Mouse (Mus musculus) hindbrain, postnatal 0 days (tissue): ENCODE measurements around the gene Trmt61a. TPM values are rescaled to one million over a fixed set of nuclear protein-coding genes. Genes with fewer than 3 reads are reported as not detected.

ENCODE experiments used
- ATAC-seq: fragments of 200-750 bp; cut with Nextera tagmentation; 2 replicates; pipeline ENCODE4 v1.8.0; 2017; ENCODE audit warnings: mild to moderate bottlenecking, moderate TSS enrichment, moderate library complexity
- DNase-seq: peaks from one replicate; pipeline ENCODE4 v3.0.0-alpha.2; 2015; ENCODE audit warnings: low spot score
- H3K27ac ChIP-seq: fragments of 300-500 bp; sonication (generic); 2 replicates; pipeline ENCODE4 v1.5.1; 2014; ENCODE audit warnings: mild to moderate bottlenecking
- H3K27me3 ChIP-seq: fragments of 300-500 bp; sonication (generic); 2 replicates; pipeline ENCODE4 v1.6.1; 2014; ENCODE audit warnings: low read length, mixed read lengths; ENCODE audit not compliant: insufficient read depth
- H3K36me3 ChIP-seq: fragments of 300-500 bp; sonication (generic); 2 replicates; pipeline ENCODE4 v1.6.1; 2014; ENCODE audit warnings: low read length, mixed read lengths; ENCODE audit not compliant: insufficient read depth
- H3K4me1 ChIP-seq: fragments of 300-500 bp; sonication (generic); 2 replicates; pipeline ENCODE4 v1.6.1; 2014; ENCODE audit warnings: antibody characterized with exemption, low read length, mixed read lengths; ENCODE audit not compliant: insufficient read depth
- H3K4me2 ChIP-seq: fragments of 300-500 bp; sonication (generic); 2 replicates; pipeline ENCODE4 v1.6.1; 2014; ENCODE audit warnings: low read depth, mild to moderate bottlenecking, low read length, moderate library complexity, mixed read lengths
- H3K4me3 ChIP-seq: fragments of 300-500 bp; sonication (generic); 2 replicates; pipeline ENCODE4 v1.5.1; 2014; ENCODE audit warnings: low read length
- H3K9ac ChIP-seq: fragments of 300-500 bp; sonication (generic); replicated peaks from 2 replicates; pipeline ENCODE4 v1.6.1; 2014; ENCODE audit warnings: mild to moderate bottlenecking, low read length, moderate library complexity, mixed read lengths
- H3K9me3 ChIP-seq: fragments of 300-500 bp; sonication (generic); 2 replicates; pipeline ENCODE4 v1.6.1; 2016; ENCODE audit warnings: low read length, mixed read lengths
- CTCF ChIP-seq: IDR thresholded peaks from 2 replicates; pipeline ENCODE4 v1.5.1; 2016; ENCODE audit warnings: antibody characterized with exemption, control low read depth, low read depth
- WGBS: fragments of 180-500 bp; shearing (Covaris S2); extraction: QIAGEN DNeasy Blood & Tissue Kit; methylation state at CpG from one replicate; pipeline ENCODE4 v1.1.7; 2014; 5-methylcytosine and 5-hydroxymethylcytosine counted together
- polyA plus RNA-seq: library from polyadenylated mRNA; unstranded; fragments of >200 nt; fragmentation: Nextera tagmentation; extraction: Ambion mirVana; gene quantifications from 2 replicates; pipeline ENCODE4 v1.2.1, GENCODE M21; 2015
- total RNA-seq: library from RNA; depleted of rRNA; stranded (reverse); fragments of >200 nt; gene quantifications from 2 replicates; pipeline ENCODE4 v1.2.3, GENCODE M21; 2014; rRNA removed

The Trmt61a gene
- total and polyA plus RNA-seq, 2 experiments from 2014 or later, result 9.2 to 29.7 TPM

GRCm38 (mm10) chr12:111731822-111732807, 54.2 kb downstream of the Trmt61a start:
- 32% methylated on average over 30 of the region's 30 CpGs for WGBS
- 0 out of 2 replicates have a peak, but pooled peaks cover 3% of the 10 kb centered on the region for H3K4me1 ChIP-seq
- DNase-seq (peak; percentile 97), ATAC-seq (peak; percentile 91)
- no peaks in the 10 kb centered on the region for H3K27me3 ChIP-seq
- H3K9ac ChIP-seq, result 0 out of 2 replicates have a peak overlapping the region, but pooled peaks have one; percentile 21
- peaks cover 7% of the 10 kb centered on the region; the same call in 1 of the 2 replicates for H3K36me3 ChIP-seq
- no peaks in the 10 kb centered on the region for H3K9me3 ChIP-seq
- H3K4me3 ChIP-seq, result no peak overlapping the region
- peak overlapping the region; percentile 26 for H3K4me2 ChIP-seq
- TF ChIP-seq CTCF, result peak; percentile 99
- peak overlapping the region; percentile 43 for H3K27ac ChIP-seq

DNA sequence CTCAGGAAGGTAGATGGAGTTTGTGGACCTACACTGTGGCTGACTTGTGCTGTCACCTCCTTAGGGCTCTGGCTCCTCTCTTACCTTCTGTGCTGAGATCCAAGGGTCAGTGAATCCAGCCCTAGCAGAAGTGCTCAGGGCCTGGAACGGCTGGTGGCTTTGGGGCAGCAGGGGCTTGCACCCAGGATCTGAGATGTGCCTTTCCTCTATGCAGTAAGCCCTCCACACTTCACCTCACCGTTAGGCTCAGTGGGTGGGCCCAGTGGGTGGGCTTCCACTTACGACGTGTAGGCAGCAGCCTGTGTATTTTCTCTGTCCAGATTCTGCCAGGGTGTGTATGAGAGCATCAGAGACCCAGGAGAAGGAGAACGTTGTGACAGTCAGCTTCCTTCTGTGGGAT, 55.0 kb downstream of the Trmt61a start:
- Histone ChIP-seq H3K27ac (peak overlapping the region; percentile 43; the same call in 1 of the 2 replicates), H3K9ac (no peak overlapping the region), H3K27me3 (no peaks in the 10 kb centered on the region), H3K4me2 (peak overlapping the region; percentile 26), H3K36me3 (peaks cover 7% of the 10 kb centered on the region; the same call in 1 of the 2 replicates), H3K4me3 (no peak overlapping the region), H3K9me3 (no peaks in the 10 kb centered on the region), H3K4me1 (0 out of 2 replicates have a peak, but pooled peaks cover 3% of the 10 kb centered on the region)
- WGBS, result 49% methylated on average over 5 of the region's 5 CpGs
- TF ChIP-seq CTCF, result no peak
- no peak for ATAC-seq
- DNase-seq, result no peak

Other genes starting within 250 kb of the Trmt61a start
- 0.14 and 1.4 TPM in 2 replicates for gene Tnfaip2, start 235.6 kb upstream of the Trmt61a start, total RNA-seq
- gene Tnfaip2, start 235.6 kb upstream of the Trmt61a start, polyA plus RNA-seq, result 0.99 and 1.7 TPM in 2 replicates
- gene Gm266, start 192.3 kb upstream of the Trmt61a start, total RNA-seq, result 11.5 and 22.1 TPM in 2 replicates
- 11.8 TPM in 2 replicates for gene Gm266, start 192.3 kb upstream of the Trmt61a start, polyA plus RNA-seq
- 197 and 343 TPM in 2 replicates for gene Eif5, start 140.1 kb upstream of the Trmt61a start, total RNA-seq
- gene Eif5, start 140.1 kb upstream of the Trmt61a start, polyA plus RNA-seq, result 576 and 621 TPM in 2 replicates
- gene Mark3, start 103.6 kb upstream of the Trmt61a start, total RNA-seq, result 116 and 128 TPM in 2 replicates
- 38.4 and 41.0 TPM in 2 replicates for gene Mark3, start 103.6 kb upstream of the Trmt61a start, polyA plus RNA-seq
- 3,255 and 3,584 TPM in 2 replicates for gene Ckb, start 5.8 kb upstream of the Trmt61a start, total RNA-seq
- 2,405 and 2,624 TPM in 2 replicates for gene Ckb, start 5.8 kb upstream of the Trmt61a start, polyA plus RNA-seq
- gene Bag5, start 35.2 kb downstream of the Trmt61a start, total RNA-seq, result 21.1 and 22.7 TPM in 2 replicates
- gene Bag5, start 35.2 kb downstream of the Trmt61a start, polyA plus RNA-seq, result 60.1 and 64.3 TPM in 2 replicates
- 23.6 and 28.1 TPM in 2 replicates for gene Apopt1, start 35.2 kb downstream of the Trmt61a start, total RNA-seq
- gene Apopt1, start 35.2 kb downstream of the Trmt61a start, polyA plus RNA-seq, result 60.3 and 63.9 TPM in 2 replicates
- gene Klc1, start 80.7 kb downstream of the Trmt61a start, total RNA-seq, result 421 and 496 TPM in 2 replicates
- 583 and 600 TPM in 2 replicates for gene Klc1, start 80.7 kb downstream of the Trmt61a start, polyA plus RNA-seq
- 16.8 and 17.4 TPM in 2 replicates for gene Xrcc3, start 135.8 kb downstream of the Trmt61a start, total RNA-seq
- 2.6 and 2.7 TPM in 2 replicates for gene Xrcc3, start 135.8 kb downstream of the Trmt61a start, polyA plus RNA-seq
- gene Zfyve21, start 136.1 kb downstream of the Trmt61a start, total RNA-seq, result 43.4 and 44.3 TPM in 2 replicates
- 44.8 and 48.3 TPM in 2 replicates for gene Zfyve21, start 136.1 kb downstream of the Trmt61a start, polyA plus RNA-seq
- gene Ppp1r13b, start 230.0 kb downstream of the Trmt61a start, total RNA-seq, result 54.5 and 57.4 TPM in 2 replicates
- 31.6 and 36.5 TPM in 2 replicates for gene Ppp1r13b, start 230.0 kb downstream of the Trmt61a start, polyA plus RNA-seq